Mouse (Mus musculus) megakaryocyte progenitor cell, adult 5-6 weeks (primary cell): Measurements from ENCODE around the gene Lelp1. TPM values are rescaled to one million over a fixed set of nuclear protein-coding genes. Genes with fewer than 3 reads are reported as not detected.

Experiments
- ATAC-seq: replicated peaks from 2 replicates; pipeline ENCODE4 v1.8.0; 2016; ENCODE audit warnings: mild to moderate bottlenecking, moderate TSS enrichment, inconsistent platforms; ENCODE audit not compliant: poor library complexity
- total RNA-seq, 2 experiments: library from RNA; stranded (forward) in 1 of 2; stranded (reverse) in 1 of 2; fragments of 157-497, 149-512 nt in 1 of 2; fragments of 200-1000 nt in 1 of 2; gene quantifications; 2 replicates each; pipeline versions ENCODE4 v1.2.3 to v1.2.4; 2015 to 2017

The Lelp1 gene
- total RNA-seq (2015) (not detected in 2 replicates), total RNA-seq (2017) (not detected in 2 replicates)

DNA sequence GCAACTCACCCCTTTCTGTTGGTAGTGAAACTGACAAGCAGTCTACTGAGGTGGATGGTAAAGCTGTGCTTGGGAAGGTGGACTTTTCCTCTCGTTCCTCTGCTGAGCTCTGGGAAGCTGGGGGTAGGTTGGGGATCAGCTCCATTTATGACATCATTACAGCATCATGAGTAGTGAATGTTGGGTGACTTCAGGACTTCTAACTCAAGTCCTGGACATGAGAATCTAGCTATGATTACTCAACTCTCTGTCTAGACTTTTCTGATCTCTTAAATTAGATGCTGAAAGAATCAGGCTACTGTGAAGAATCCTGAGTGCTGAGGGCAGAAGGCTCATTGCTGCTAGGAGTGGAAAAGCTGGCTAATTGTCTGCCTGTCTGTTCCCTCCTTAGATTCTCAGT, at the start of gene Lelp1:
Gene Lelp1 (minus strand): TSS at position 101 of the 400 bp plus-strand sequence.
- no peak for ATAC-seq

GRCm38 (mm10) chr3:92176880-92177279, 34.3 kb upstream of the Lelp1 start:
- no peak for ATAC-seq

DNA sequence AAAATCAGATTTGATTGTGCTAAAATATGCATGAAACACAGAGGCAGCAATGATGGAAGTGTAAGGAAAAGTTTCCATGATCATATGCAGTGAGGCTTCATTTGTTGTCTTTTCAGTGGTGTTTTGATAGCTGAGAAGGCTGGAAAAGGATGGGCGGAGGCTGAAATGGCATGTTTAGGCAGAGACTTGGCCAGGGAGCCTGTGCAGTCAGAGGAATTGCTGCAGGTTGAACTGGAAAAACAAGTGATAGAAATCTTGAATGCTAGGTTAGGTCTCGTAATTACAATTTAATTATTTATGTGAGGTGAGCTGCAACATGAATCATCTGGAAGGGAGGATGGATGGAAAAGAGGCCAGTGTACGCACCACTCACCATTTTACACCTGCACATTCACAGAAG, 27.3 kb upstream of the Lelp1 start:
- no peak for ATAC-seq

- ATAC-seq: peak; percentile 79
These were observed 10.8 kb upstream of the Lelp1 start for GRCm38 (mm10) chr3:92153322-92153721.

GRCm38 (mm10) chr3:92150631-92151277, 8.2 kb upstream of the Lelp1 start:
- ATAC-seq: peak; percentile 95

GRCm38 (mm10) chr3:92147913-92148312, 5.4 kb upstream of the Lelp1 start:
- ATAC-seq: no peak

DNA sequence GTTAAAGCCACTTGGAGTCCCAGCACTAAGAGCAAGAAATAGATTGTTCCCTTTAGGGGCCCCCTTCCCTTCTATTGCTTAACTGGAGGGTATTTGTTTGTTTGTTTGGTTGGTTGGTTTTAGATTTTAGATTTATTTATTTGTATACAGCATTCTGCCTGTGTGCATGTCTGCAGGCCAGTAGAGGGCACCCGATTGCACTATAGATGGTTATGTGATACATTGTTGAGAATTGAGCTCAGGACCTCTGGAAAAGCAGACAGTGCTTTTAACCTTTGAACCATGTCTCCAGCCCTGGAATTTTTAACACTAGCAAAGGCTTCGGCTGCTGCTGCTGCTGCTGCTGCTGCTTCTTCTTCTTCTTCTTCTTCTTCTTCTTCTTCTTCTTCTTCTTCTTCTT, 4.9 kb upstream of the Lelp1 start:
- no peak for ATAC-seq

GRCm38 (mm10) chr3:92123847-92124246, 18.7 kb downstream of the Lelp1 start, which contains the start of gene Prr9:
Gene Prr9 (minus strand): TSS chr3:92123947.
- no peak for ATAC-seq

DNA sequence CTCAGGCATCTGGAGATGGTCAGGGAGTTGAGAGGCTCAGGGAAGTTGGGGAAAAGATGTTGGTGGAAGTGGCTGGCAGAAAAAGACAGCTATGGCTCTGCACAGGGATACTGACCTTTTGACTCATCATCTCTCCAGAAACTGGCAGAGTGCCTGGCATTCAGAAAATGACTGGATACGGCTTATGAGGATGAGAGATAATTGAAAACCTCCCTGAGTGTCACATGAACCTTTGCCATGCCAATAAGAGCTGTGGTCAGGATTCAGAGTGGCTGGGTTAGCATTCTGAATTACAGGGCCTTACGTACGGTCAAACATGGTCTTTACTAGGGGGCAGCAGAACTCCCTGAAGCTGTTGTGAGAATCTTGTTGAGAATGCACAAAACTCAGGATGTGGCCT, 21.6 kb downstream of the Lelp1 start:
- no peak for ATAC-seq

- ATAC-seq: 0 out of 2 replicates have a peak, but pooled peaks have one; percentile 39
These were observed 24.6 kb downstream of the Lelp1 start for GRCm38 (mm10) chr3:92117930-92118329.

GRCm38 (mm10) chr3:92111526-92111925, 31.0 kb downstream of the Lelp1 start:
- no peak for ATAC-seq

DNA sequence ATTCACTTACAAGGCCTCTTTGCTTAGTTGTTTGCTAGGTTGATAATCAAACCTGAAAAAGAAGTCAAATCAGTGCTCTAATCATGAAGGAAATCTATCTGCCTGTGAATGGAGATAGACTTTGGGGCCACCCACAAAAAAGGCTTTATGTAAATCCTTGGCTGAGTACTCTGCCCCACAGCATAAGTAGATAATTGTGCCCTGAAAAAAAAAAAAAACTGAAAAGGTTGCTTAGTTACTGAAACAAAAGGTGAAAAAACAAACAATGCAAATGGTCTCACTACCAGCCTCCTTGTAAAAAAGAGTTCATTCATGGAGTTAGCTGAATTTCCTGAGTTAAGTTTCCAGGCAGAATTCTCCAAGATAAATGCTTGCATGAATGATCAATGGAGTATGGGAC, 31.8 kb downstream of the Lelp1 start:
- no peak for ATAC-seq

- ATAC-seq: 0 out of 2 replicates have a peak, but pooled peaks have one; percentile 37
These were observed 36.0 kb downstream of the Lelp1 start for GRCm38 (mm10) chr3:92106582-92106981.

Other genes with a start within 250 kb of the Lelp1 start
- not detected in 2 replicates for gene Pglyrp3, start 128.2 kb downstream of the Lelp1 start, total RNA-seq (2015)
- not detected in 2 replicates for gene Pglyrp3, start 128.2 kb downstream of the Lelp1 start, total RNA-seq (2017)
- not detected in 2 replicates for gene Lor, start 59.6 kb downstream of the Lelp1 start, total RNA-seq (2015)
- gene Lor, start 59.6 kb downstream of the Lelp1 start, total RNA-seq (2017): not detected in 2 replicates
- gene Prr9, start 18.8 kb downstream of the Lelp1 start, total RNA-seq (2015): not detected in 2 replicates
- gene Prr9, start 18.8 kb downstream of the Lelp1 start, total RNA-seq (2017): not detected in 2 replicates
- not detected in 2 replicates for gene Sprr2a1, start 73.1 kb upstream of the Lelp1 start, total RNA-seq (2015)
- not detected in 2 replicates for gene Sprr2a1, start 73.1 kb upstream of the Lelp1 start, total RNA-seq (2017)
- not detected in 2 replicates for gene Sprr2a2, start 73.2 kb upstream of the Lelp1 start, total RNA-seq (2015)
- gene Sprr2a2, start 73.2 kb upstream of the Lelp1 start, total RNA-seq (2017): not detected in 2 replicates
- gene Sprr2a3, start 142.7 kb upstream of the Lelp1 start, total RNA-seq (2015): not detected in 2 replicates
- not detected in 2 replicates for gene Sprr2a3, start 142.7 kb upstream of the Lelp1 start, total RNA-seq (2017)
- gene Sprr2b, start 173.9 kb upstream of the Lelp1 start, total RNA-seq (2015): not detected in 2 replicates
- gene Sprr2b, start 173.9 kb upstream of the Lelp1 start, total RNA-seq (2017): not detected in 2 replicates
- gene Sprr2d, start 196.4 kb upstream of the Lelp1 start, total RNA-seq (2015): not detected in 2 replicates
- not detected in 2 replicates for gene Sprr2d, start 196.4 kb upstream of the Lelp1 start, total RNA-seq (2017)
- gene Sprr2e, start 209.4 kb upstream of the Lelp1 start, total RNA-seq (2015): not detected in 2 replicates
- not detected in 2 replicates for gene Sprr2e, start 209.4 kb upstream of the Lelp1 start, total RNA-seq (2017)
- gene Sprr2f, start 222.4 kb upstream of the Lelp1 start, total RNA-seq (2015): not detected in 2 replicates
- gene Sprr2f, start 222.4 kb upstream of the Lelp1 start, total RNA-seq (2017): not detected in 2 replicates
- not detected in 2 replicates for gene Sprr2h, start 242.9 kb upstream of the Lelp1 start, total RNA-seq (2015)
- gene Sprr2h, start 242.9 kb upstream of the Lelp1 start, total RNA-seq (2017): not detected in 2 replicates